Mouse (Mus musculus) kidney, embryonic 15.5 days (tissue): ENCODE measurements around the gene Ccdc183. TPM values are rescaled to one million over a fixed set of nuclear protein-coding genes. Genes with fewer than 3 reads are reported as not detected.

Experiments
- ATAC-seq: fragments of 200-750 bp; cut with Nextera tagmentation; replicated peaks from 2 replicates; pipeline ENCODE4 v1.8.0; 2017; ENCODE audit warnings: moderate TSS enrichment; ENCODE audit not compliant: low FRiP score
- H3K27ac ChIP-seq: fragments of 300-500 bp; sonication (generic); 2 replicates; pipeline ENCODE4 v1.5.1; 2015; ENCODE audit warnings: mild to moderate bottlenecking, inconsistent platforms
- H3K27me3 ChIP-seq: fragments of 300-500 bp; sonication (generic); 2 replicates; pipeline ENCODE4 v1.6.1; 2015; ENCODE audit warnings: inconsistent platforms
- H3K36me3 ChIP-seq: fragments of 300-500 bp; sonication (generic); 2 replicates; pipeline ENCODE4 v1.6.1; 2015; ENCODE audit warnings: inconsistent platforms
- H3K4me1 ChIP-seq: fragments of 300-500 bp; sonication (generic); 2 replicates; pipeline ENCODE4 v1.6.1; 2015; ENCODE audit warnings: inconsistent platforms
- H3K4me2 ChIP-seq: fragments of 300-500 bp; sonication (generic); 2 replicates; pipeline ENCODE4 v1.6.1; 2015; ENCODE audit warnings: moderate library complexity, mild to moderate bottlenecking, inconsistent platforms
- H3K4me3 ChIP-seq: fragments of 300-500 bp; sonication (generic); replicated peaks from 2 replicates; pipeline ENCODE4 v1.5.1; 2015; ENCODE audit warnings: mild to moderate bottlenecking, inconsistent platforms
- H3K9ac ChIP-seq: fragments of 300-500 bp; sonication (generic); 2 replicates; pipeline ENCODE4 v1.6.1; 2015; ENCODE audit warnings: mild to moderate bottlenecking, inconsistent platforms
- H3K9me3 ChIP-seq: fragments of 300-500 bp; sonication (generic); replicated peaks from 2 replicates; pipeline ENCODE4 v1.6.1; 2016; ENCODE audit warnings: inconsistent platforms
- WGBS: fragments of 180-500 bp; shearing (Covaris S2); methylation state at CpG from one replicate; pipeline ENCODE4 v1.1.7; 2015; ENCODE audit warnings: mixed read lengths; 5-methylcytosine and 5-hydroxymethylcytosine counted together
- polyA plus RNA-seq: library from polyadenylated mRNA; unstranded; fragments of >200 nt; fragmentation: Nextera tagmentation; extraction: Ambion mirVana; gene quantifications from 2 replicates; pipeline ENCODE4 v1.2.1, GENCODE M21; 2015

The Ccdc183 gene
- polyA plus RNA-seq, 1 experiment from 2014 or later = 0.12 TPM

DNA sequence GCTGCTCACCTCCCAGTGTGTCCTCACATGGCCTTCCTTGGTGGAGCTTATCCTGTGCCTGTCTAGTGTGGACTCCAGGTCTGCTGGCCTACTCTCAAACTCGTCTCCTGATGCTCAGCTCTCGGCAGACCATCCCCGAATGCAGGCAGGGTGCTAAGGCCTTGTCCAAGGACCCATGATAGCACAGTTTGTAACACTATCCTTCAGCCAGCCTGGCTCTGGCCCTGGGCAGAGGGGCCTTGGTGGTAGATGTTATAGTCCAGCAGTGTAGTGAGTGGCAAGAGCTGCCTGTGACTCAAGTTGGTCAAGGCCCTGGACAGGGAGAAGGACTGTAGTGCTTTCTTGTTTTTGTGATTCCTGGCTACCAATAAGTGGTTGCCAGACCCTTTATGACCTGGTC lies 16.1 kb upstream of the Ccdc183 start:
- 77% methylated on average over 3 of the region's 3 CpGs for WGBS
- no peak for ATAC-seq

DNA sequence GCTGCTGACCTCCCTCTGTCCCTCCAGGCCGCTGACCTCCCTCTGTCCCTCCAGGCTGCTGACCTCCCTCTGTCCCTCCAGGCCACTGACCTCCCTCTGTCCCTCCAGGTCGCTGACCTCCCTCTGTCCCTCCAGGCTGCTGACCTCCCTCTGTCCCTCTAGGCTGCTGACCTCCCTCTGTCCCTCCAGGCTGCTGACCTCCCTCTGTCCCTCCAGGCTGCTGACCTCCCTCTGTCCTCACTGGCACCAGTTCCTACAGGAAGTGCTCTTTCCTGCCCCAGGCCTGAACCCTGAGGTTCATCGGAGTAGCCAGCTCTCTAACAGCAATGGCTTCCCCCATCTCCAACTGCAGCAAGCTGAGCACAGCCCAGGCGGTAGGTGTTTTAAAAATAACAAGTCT lies 11.3 kb upstream of the Ccdc183 start:
- Histone ChIP-seq H3K4me1 (no peaks in the 10 kb centered on the region), H3K4me2 (no peak overlapping the region), H3K27me3 (no peaks in the 10 kb centered on the region), H3K9me3 (no peaks in the 10 kb centered on the region), H3K4me3 (no peak overlapping the region), H3K9ac (no peak overlapping the region), H3K36me3 (no peaks in the 10 kb centered on the region), H3K27ac (no peak overlapping the region)
- no peak for ATAC-seq
- WGBS = 27% methylated on average over 4 of the region's 4 CpGs

More for the DNA sequence above, 16.1 kb upstream of the Ccdc183 start:
- Histone ChIP-seq H3K9ac (no peak overlapping the region), H3K4me3 (no peak overlapping the region), H3K4me1 (no peaks in the 10 kb centered on the region), H3K27me3 (no peaks in the 10 kb centered on the region), H3K27ac (no peak overlapping the region), H3K36me3 (no peaks in the 10 kb centered on the region), H3K9me3 (no peaks in the 10 kb centered on the region), H3K4me2 (no peak overlapping the region)

DNA sequence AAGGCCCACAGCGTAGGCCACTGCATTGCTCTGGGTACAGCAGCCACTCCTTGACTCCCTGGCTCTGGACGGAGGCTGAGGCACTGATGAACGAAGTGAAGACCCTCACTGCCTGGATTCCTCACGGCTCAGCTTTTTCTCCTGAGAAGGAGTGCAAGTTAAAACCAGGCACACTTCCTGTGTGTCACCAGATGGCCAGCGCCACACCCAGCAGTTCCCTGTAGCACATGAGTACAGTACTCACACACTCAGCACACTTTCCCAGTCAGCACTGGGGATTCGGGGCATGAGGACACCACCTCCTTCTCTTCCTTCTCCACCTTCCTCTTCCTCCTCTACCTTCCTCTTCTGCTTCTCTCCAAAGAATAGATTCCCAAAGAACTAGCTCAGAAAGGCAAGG lies 10.3 kb upstream of the Ccdc183 start, which contains the start of gene Fcna:
Gene Fcna (minus strand): TSS at position 220 of the 400 bp plus-strand sequence.
- no peak within 1 kb of the TSS for H3K27ac ChIP-seq

DNA sequence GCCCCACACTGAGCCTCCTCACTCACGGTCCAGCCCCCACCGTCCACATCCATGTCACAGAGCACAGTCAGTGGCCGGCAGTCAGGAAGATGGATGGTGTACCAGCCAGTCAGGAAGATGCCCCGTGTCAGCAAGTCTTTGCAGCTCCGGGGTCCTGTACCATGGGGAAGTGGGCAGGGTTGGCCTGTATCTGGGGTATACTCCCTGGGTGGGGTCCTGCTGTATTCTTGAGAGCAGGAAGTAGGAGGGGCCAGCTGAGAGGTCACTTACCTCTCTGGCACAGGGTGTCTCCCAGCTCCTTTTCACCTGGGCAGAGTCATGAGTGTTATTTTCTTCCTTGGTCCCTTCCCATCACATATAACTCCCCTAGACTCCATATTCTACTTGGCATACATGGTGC lies 8.5 kb upstream of the Ccdc183 start:
- Histone ChIP-seq H3K4me2 (no peak overlapping the region), H3K9me3 (no peaks in the 10 kb centered on the region), H3K27ac (no peak overlapping the region), H3K36me3 (no peaks in the 10 kb centered on the region), H3K4me1 (peaks cover 11% of the 10 kb centered on the region; the same call in 1 of the 2 replicates), H3K9ac (no peak overlapping the region), H3K27me3 (no peaks in the 10 kb centered on the region), H3K4me3 (no peak overlapping the region)
- WGBS = 41% methylated on average over 5 of the region's 5 CpGs
- no peak for ATAC-seq

More for the DNA sequence above, 10.3 kb upstream of the Ccdc183 start, which contains the start of gene Fcna:
- no peak within 1 kb of the TSS for H3K9ac ChIP-seq
- no peaks in the 10 kb centered on the region for H3K4me1 ChIP-seq
- no peaks in the 10 kb centered on the region for H3K9me3 ChIP-seq
- no peak within 1 kb of the TSS for H3K4me3 ChIP-seq
- WGBS = 71% methylated on average over 6 of the region's 6 CpGs
- no peaks in the 10 kb centered on the region for H3K36me3 ChIP-seq
- no peaks in the 10 kb centered on the region for H3K27me3 ChIP-seq
- no peak for ATAC-seq
- H3K4me2 ChIP-seq = no peak within 1 kb of the TSS

DNA sequence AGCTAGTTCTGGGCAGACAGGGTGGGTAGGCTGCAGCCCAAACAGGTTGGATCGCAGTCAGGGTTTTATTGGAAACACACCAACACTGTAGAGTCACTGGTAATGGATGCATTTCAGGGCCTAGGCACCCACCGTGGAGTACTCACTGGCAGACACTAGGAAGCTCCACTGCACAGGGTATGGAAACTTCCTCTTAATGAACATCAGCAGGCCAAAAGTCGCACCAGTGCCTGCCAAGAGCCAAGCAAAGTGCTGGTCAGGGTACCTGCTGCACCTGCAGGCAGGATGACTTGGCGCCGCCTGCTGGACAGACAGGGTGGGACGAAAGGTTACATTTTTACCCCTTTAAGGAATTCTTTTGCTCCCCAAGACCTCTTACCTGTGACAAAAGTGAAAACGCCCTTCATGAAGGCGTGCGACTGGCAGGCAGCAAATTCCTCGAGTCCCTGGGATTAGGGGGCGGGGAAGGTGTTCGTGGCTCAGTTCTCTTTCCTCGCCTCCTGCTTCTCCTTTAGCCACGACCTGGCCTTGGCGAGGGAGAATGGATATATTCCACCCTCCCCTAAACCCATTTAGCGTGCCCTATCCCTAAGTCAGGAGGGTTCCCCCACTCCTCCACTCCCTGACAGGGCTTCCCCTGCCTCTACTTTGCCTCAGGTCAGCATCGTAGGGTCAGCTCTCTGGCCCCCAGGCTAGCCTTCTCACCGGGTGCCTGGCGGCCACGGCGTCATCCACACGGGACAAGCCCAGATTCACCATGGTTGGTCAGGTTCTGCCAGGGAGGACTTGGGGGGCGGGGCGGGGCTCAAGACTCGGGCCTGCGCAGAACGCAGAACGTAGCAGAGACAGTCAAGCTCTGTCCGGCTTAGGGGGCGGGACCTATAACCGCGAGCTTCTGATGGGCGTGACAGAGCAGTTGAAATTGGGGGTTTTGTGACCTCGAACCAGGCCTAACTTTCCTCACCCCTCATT lies 4.0 kb upstream of the Ccdc183 start, which contains the start of gene Tmem141:
Gene Tmem141 (minus strand): TSS at position 777 of the 972 bp plus-strand sequence.
- Histone ChIP-seq H3K4me1 (peaks cover 17% of the 10 kb centered on the region), H3K4me2 (peak within 1 kb of the TSS; percentile 93), H3K9ac (peak within 1 kb of the TSS; percentile 52), H3K4me3 (peak within 1 kb of the TSS; percentile 56), H3K27me3 (peaks cover 15% of the 10 kb centered on the region), H3K36me3 (no peaks in the 10 kb centered on the region), H3K27ac (peak within 1 kb of the TSS; percentile 84), H3K9me3 (no peaks in the 10 kb centered on the region)
- ATAC-seq = peak; percentile 93
- 7% methylated on average over 34 of the region's 34 CpGs for WGBS

DNA sequence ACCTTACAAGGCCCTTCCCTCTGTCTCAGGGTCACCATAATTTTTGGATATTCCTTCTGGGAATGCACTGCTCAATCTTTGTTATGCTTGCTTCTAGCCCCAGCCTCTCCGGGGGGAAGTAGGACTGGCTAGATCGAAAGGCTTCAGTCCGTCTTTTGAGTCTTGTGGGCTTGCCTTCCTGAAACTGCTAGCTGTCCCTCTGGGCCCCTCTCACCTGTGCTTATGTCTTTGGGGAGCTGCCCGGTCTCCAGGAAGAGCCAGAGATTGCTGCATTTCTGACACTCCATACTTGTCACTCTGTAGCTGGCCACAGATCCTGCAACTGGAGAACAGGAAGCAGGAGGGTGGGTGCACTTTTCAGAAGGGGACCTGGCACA lies 3.4 kb upstream of the Ccdc183 start:
- peak overlapping the region; percentile 93 for H3K4me2 ChIP-seq
- ATAC-seq = no peak
- WGBS = 84% methylated on average over 4 of the region's 4 CpGs
- no peak overlapping the region for H3K4me3 ChIP-seq
- H3K9me3 ChIP-seq = no peaks in the 10 kb centered on the region
- H3K27ac ChIP-seq = peak overlapping the region; percentile 84; the same call in 1 of the 2 replicates
- H3K27me3 ChIP-seq = peaks cover 22% of the 10 kb centered on the region
- H3K9ac ChIP-seq = no peak overlapping the region
- H3K4me1 ChIP-seq = peaks cover 24% of the 10 kb centered on the region
- no peaks in the 10 kb centered on the region for H3K36me3 ChIP-seq

DNA sequence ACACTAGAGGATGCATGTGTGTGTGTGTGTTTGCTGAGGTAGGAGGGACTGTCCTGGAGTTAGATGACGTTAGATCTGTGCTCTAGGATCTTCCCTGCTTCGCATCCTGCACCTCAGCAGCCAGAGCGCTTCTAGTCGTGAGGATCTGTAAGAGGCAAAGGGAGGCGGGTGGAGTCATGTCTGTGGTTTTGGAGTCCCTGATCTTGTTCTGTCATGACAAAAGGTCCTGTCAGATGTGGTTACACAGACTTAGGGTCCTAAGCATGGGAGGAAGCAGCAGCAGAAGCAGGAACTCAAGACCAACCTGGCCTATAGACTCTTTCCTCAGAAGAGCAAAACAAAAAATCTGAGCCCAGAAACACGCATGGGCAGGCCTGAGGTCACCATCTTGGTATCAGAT lies 2.9 kb upstream of the Ccdc183 start:
- Histone ChIP-seq H3K9me3 (no peaks in the 10 kb centered on the region), H3K4me1 (peaks cover 26% of the 10 kb centered on the region), H3K36me3 (no peaks in the 10 kb centered on the region), H3K9ac (no peak overlapping the region), H3K4me3 (no peak overlapping the region), H3K4me2 (peak overlapping the region; percentile 93), H3K27ac (no peak overlapping the region), H3K27me3 (peaks cover 26% of the 10 kb centered on the region)
- no peak for ATAC-seq
- WGBS = 60% methylated on average over 6 of the region's 6 CpGs

DNA sequence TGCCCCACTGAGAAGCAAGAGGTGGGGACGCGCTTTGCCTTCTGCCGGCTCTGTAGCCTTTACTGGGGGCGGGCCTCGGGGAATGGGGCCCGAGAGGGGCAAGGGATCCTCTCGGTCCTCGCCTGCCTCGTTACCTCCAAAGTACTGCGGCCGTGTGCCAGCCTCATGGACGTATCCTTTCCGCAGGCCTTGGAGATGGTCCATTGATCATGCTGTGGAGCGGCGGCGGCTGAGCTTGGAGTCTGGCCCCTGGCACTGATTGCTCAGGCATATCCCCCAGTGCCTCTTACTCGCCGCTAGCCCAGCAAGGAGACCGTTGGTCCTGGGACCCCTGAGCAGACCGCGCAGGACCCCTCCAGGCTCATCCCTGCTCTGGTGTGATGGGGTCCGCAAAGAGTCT lies 1.1 kb downstream of the Ccdc183 start:
- Histone ChIP-seq H3K36me3 (no peaks in the 10 kb centered on the region), H3K4me2 (peak overlapping the region; percentile 52), H3K27ac (no peak overlapping the region), H3K9ac (0 out of 2 replicates have a peak overlapping the region, but pooled peaks have one; percentile 4), H3K9me3 (no peaks in the 10 kb centered on the region), H3K4me3 (peak overlapping the region; percentile 16), H3K4me1 (peaks cover 20% of the 10 kb centered on the region), H3K27me3 (peaks cover 37% of the 10 kb centered on the region)
- 18% methylated on average over 22 of the region's 22 CpGs for WGBS
- peak; percentile 27; the same call in 1 of the 2 replicates for ATAC-seq

DNA sequence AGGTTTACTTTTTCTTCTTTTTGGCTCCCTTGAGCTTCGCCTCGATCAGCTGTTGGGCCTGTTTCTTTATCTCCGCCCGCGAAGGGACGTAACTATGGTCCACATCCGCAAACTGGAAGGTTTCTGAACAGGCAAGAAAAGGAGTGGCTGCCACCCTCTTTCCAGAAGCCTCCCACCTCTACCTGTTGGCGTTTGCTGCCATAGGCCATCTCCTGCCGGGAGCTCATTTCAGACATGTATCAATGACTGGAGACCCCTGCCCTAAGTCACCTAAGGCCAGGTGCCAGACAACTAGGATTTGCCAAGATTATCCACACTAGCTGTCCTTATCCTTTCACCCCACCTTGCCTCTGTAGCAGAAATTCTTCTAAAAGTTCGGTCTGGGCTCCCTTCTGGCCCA lies 8.8 kb downstream of the Ccdc183 start:
- 67% methylated on average over 10 of the region's 10 CpGs for WGBS
- Histone ChIP-seq H3K9me3 (no peaks in the 10 kb centered on the region), H3K9ac (0 out of 2 replicates have a peak overlapping the region, but pooled peaks have one; percentile 81), H3K27me3 (no peaks in the 10 kb centered on the region), H3K27ac (peak overlapping the region; percentile 92), H3K4me3 (peak overlapping the region; percentile 79), H3K36me3 (peaks cover 6% of the 10 kb centered on the region), H3K4me1 (peaks cover 20% of the 10 kb centered on the region), H3K4me2 (peak overlapping the region; percentile 58)
- ATAC-seq = 0 out of 2 replicates have a peak, but pooled peaks have one; percentile 10

DNA sequence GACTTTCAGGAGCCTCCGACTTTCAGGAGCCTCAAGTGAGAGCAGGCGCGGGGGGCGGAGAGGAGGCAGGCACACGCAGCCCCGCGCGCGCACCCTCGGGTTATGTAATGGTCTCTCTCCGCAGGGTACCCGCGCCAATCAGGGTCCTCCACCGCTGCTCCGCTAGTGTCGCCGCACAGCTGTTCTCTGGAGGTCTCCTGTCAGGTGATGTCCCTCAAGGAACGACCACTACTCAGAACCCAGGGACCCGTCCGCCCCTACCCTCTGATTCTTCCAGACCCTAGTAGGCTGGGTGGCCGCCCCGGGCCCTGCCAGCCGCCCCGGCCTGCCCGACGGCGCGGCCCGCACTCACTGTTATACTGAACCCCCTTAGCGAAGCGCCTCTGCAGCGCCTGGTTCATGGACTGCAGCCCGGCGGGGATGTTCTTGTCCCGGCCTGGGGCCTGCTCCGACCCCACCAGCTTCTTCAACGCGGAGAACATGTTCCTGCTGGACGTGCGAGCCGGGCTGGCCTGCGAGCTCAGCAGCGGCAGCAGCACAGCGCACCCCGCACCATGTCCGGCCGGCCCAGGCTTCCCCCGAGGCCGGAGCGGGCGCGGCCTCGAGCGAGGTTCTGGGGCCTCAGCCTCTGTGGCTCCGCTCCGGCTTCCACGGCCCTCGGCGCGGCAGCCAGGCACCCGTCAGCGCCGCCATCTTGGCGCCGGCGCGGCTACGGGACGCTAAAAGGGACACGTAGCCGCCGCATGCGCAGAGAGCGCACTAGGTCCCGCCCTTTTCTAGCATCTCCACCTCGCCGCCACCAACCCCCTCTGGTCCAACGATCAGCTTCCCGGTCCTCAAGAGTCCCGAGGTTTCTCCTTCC lies 9.5 kb downstream of the Ccdc183 start, which contains the start of gene Rabl6:
Gene Rabl6 (minus strand): TSS at position 761 of the 862 bp plus-strand sequence.
- Histone ChIP-seq H3K4me3 (peak within 1 kb of the TSS; percentile 79), H3K27me3 (no peaks in the 10 kb centered on the region), H3K4me2 (peak within 1 kb of the TSS; percentile 58), H3K9ac (peak within 1 kb of the TSS; percentile 81), H3K36me3 (peaks cover 12% of the 10 kb centered on the region), H3K4me1 (peaks cover 20% of the 10 kb centered on the region), H3K9me3 (no peaks in the 10 kb centered on the region), H3K27ac (peak within 1 kb of the TSS; percentile 92)
- peak; percentile 92 for ATAC-seq
- under 1% methylated on average over 80 of the region's 80 CpGs for WGBS

DNA sequence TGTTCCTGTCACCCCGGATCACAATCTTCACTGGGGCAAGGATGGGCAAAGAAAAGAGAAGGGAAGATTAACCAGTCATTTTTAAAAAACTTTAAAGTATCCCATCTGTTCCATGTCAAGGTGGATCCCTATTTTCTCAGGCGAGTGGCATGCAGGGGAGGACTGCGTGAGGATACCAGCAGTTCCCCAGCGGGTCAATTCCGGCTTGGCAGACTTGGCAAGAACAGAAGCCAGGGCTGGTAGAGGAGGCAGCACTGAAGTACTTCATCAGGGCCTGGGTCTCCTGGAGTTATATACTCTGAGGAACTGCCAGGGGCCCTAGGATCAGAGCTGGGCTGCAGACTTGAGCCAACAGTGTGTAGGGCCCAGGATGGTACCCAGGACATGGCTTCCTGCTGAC lies 15.0 kb downstream of the Ccdc183 start:
- Histone ChIP-seq H3K9me3 (no peaks in the 10 kb centered on the region), H3K4me3 (no peak overlapping the region), H3K4me1 (peaks cover 14% of the 10 kb centered on the region), H3K27ac (no peak overlapping the region), H3K9ac (no peak overlapping the region), H3K4me2 (no peak overlapping the region), H3K36me3 (peaks cover 67% of the 10 kb centered on the region), H3K27me3 (no peaks in the 10 kb centered on the region)
- no peak for ATAC-seq
- 93% methylated on average over 5 of the region's 5 CpGs for WGBS
